Mouse (Mus musculus) embryonic fibroblast, embryonic 13.5 days (primary cell): ENCODE data around the gene Cysltr2.

ENCODE experiments used
- CTCF ChIP-seq: IDR thresholded peaks from 2 replicates; pipeline ENCODE4 v1.5.1; 2011; ENCODE audit warnings: mild to moderate bottlenecking, control low read depth, low read length, moderate library complexity, borderline replicate concordance; ENCODE audit not compliant: insufficient read depth
- POLR2A ChIP-seq: IDR thresholded peaks from 2 replicates; pipeline ENCODE4 v1.6.1; 2011; ENCODE audit warnings: low read depth, mild to moderate bottlenecking, control low read depth, low read length, moderate library complexity

GRCm38 (mm10) chr14:72980106-72980505, 68.8 kb downstream of the Cysltr2 start:
- TF ChIP-seq POLR2A = no peak
- TF ChIP-seq CTCF = no peak
